Mouse (Mus musculus): ENCODE results near the gene Ripply2. TPM values are rescaled to one million over a fixed set of nuclear protein-coding genes. Genes with fewer than 3 reads are reported as not detected.

Gene Ripply2
- polyA plus RNA-seq, 1 experiment from 2014 or later = not detected

DNA sequence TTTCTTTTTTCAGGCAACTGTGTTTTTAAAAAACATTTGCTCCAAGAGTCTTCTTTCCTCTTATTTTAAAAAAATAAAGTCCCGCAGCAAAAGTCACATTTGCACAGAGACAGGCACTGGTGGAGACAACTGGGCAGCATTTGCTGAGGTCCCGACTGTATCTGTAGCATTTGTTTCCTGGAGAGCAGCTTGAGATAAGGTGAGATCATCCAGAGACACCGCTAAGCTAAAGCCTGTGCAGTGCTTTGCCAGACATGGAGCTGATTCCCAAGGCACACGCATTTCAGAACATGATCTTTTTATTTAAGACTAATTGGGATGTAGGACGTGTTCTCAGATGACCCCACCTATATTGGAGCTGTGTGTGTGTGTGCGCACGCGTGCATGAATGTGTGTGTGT, 23.6 kb upstream of the Ripply2 start:
- no peak overlapping the region for H3K4me3 ChIP-seq (replicated peaks)
- H3K36me3 ChIP-seq = no peaks in the 10 kb centered on the region
- H3K27me3 ChIP-seq = no peaks in the 10 kb centered on the region
- no peak overlapping the region for H3K27ac ChIP-seq
- H3K4me2 ChIP-seq = no peak overlapping the region
- no peaks in the 10 kb centered on the region for H3K9me3 ChIP-seq (replicated peaks)
- WGBS (ENCODE audit: insufficient replicate concordance) = 59% methylated on average over 8 of the region's 8 CpGs
- H3K9ac ChIP-seq = no peak overlapping the region
- DNase-seq = no peak
- no peak for ATAC-seq (ENCODE audit: low read depth)
- H3K4me1 ChIP-seq (replicated peaks) = no peaks in the 10 kb centered on the region

DNA sequence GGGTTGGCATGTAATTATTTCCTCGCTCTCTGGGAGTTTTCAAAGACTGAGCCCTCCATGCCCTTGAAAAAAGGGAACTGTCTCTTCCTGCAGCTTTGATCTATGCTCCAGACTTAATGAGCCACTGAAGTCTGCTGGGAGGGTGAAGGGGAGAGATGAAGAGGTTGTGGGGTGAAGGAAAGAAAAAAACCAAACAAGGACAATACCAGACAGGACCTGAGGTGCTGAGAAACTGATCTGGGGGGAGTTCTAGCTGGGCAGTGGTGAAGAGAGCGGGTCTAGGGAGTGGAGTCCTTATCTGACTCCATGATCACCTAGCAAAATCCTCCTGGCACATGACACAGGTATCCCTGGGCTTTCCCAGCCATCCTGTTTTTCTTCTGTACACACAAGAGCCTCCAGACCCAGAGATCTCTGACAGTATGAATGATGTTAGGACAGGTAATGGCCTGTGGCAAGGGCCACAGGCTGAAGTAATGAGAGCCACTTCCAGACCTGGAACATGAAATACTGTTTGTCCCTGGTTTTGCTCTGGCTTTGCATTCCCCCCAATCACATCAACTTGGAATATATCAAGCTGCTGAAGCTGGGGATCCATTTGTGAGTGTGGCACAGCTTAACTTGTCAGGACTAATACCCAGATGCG, 18.2 kb upstream of the Ripply2 start:
- Histone ChIP-seq H3K4me3 (replicated peaks) (no peak overlapping the region), H3K9me3 (replicated peaks) (no peaks in the 10 kb centered on the region), H3K9ac (no peak overlapping the region), H3K27ac (no peak overlapping the region), H3K4me2 (no peak overlapping the region), H3K36me3 (no peaks in the 10 kb centered on the region), H3K27me3 (no peaks in the 10 kb centered on the region), H3K4me1 (replicated peaks) (no peaks in the 10 kb centered on the region)
- ATAC-seq (ENCODE audit: low read depth) (no peak), DNase-seq (no peak)
- WGBS (ENCODE audit: insufficient replicate concordance) = 42% methylated on average over 3 of the region's 3 CpGs

DNA sequence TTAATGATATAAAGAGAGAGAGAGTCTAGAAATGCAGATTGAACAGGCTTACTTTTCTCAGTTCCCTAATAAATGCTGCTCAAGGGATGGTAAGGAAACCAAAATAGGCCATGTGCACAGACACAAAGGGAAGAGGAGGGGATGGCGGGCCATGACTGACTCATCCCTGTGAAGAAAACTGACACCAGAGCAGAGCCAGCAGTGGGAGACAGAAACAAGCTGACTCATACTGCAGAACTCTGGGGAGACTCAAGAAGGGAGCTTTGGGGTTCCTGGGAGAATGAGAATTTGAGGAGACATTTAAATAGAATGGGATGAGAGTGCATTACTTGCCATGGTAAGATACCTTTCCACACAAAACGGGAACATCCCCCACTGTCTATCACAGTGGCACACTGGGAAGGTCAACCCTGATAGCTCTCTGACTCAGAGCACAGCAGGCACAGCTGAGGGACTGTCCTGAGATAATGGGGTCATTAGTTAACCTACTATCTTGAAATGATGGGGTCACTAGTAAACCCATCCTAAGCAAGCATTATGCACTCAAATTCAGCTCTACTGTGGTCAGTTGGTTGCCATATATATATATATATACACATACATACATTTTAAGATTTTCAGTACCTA, 15.3 kb upstream of the Ripply2 start:
- ATAC-seq (ENCODE audit: low read depth) = no peak

DNA sequence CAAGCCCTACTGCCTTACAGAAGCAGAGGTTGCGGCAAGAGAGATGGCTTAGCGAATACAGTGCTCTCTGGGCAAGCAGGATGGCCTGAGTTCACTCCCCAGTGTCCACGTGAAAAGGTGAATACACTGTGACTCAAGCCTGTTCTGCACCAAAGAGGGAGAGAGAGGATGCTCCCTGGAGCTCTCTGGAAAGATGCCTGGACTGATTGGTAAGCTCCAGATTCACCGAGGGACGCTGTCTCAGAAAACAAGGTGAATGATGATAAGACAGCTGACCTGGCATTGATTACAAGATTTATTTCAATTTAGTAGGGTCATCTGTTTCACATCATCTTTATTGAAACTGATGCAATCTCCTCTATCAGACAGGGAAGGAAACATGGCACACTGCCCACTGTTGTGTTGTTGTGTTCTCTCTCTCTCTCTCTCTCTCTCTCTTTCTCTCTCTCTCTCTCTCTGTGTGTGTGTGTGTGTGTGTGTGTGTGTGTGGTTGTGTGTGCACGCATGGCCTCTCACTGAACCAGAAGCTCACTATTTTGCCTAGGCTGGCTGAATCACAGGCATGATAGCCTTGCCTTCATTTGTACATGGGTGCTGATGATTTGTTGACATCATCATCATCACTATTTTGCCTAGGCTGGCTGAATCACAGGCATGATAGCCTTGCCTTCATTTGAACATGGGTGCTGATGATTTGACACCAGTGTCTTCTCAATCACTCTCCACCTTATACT, 10.5 kb upstream of the Ripply2 start:
- H3K27me3 ChIP-seq = no peaks in the 10 kb centered on the region
- 63% methylated on average over 6 of the region's 6 CpGs for WGBS (ENCODE audit: insufficient replicate concordance)
- ATAC-seq (ENCODE audit: low read depth) (no peak), DNase-seq (no peak)
- no peak overlapping the region for H3K27ac ChIP-seq
- no peaks in the 10 kb centered on the region for H3K36me3 ChIP-seq
- H3K9ac ChIP-seq = no peak overlapping the region
- H3K4me2 ChIP-seq = no peak overlapping the region
- H3K4me1 ChIP-seq (replicated peaks) = no peaks in the 10 kb centered on the region
- no peak overlapping the region for H3K4me3 ChIP-seq (replicated peaks)
- no peaks in the 10 kb centered on the region for H3K9me3 ChIP-seq (replicated peaks)

More for the DNA sequence above, 15.3 kb upstream of the Ripply2 start:
- no peak overlapping the region for H3K27ac ChIP-seq
- H3K36me3 ChIP-seq = no peaks in the 10 kb centered on the region
- H3K4me3 ChIP-seq (replicated peaks) = no peak overlapping the region
- H3K9ac ChIP-seq = no peak overlapping the region
- H3K4me2 ChIP-seq = no peak overlapping the region
- WGBS (ENCODE audit: insufficient replicate concordance) = 43% methylated on average over 2 of the region's 2 CpGs
- no peaks in the 10 kb centered on the region for H3K9me3 ChIP-seq (replicated peaks)
- no peaks in the 10 kb centered on the region for H3K4me1 ChIP-seq (replicated peaks)
- H3K27me3 ChIP-seq = no peaks in the 10 kb centered on the region
- no peak for DNase-seq

DNA sequence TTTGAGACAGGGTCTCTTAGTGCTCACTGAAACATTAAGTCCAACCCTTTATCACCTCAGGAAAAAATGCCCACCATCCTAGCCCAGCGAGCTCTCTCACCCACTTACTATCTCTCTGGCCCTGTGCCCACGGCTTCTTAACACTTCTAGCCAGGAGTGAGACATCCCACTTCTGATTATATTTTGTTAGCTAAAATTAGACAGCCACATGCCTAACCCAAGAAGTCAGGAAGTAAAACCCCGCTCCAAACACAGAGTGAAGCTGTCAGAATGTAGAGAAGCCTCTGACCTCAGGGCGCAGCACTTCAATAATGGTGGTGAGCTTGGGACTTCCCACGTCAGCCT, 9.9 kb upstream of the Ripply2 start:
- ATAC-seq (ENCODE audit: low read depth) (no peak), DNase-seq (no peak)
- H3K4me2 ChIP-seq = no peak overlapping the region
- no peaks in the 10 kb centered on the region for H3K4me1 ChIP-seq (replicated peaks)
- no peaks in the 10 kb centered on the region for H3K36me3 ChIP-seq
- no peak overlapping the region for H3K27ac ChIP-seq
- no peaks in the 10 kb centered on the region for H3K27me3 ChIP-seq
- H3K9me3 ChIP-seq (replicated peaks) = no peaks in the 10 kb centered on the region
- no peak overlapping the region for H3K4me3 ChIP-seq (replicated peaks)
- 44% methylated on average over 5 of the region's 5 CpGs for WGBS (ENCODE audit: insufficient replicate concordance)
- no peak overlapping the region for H3K9ac ChIP-seq

DNA sequence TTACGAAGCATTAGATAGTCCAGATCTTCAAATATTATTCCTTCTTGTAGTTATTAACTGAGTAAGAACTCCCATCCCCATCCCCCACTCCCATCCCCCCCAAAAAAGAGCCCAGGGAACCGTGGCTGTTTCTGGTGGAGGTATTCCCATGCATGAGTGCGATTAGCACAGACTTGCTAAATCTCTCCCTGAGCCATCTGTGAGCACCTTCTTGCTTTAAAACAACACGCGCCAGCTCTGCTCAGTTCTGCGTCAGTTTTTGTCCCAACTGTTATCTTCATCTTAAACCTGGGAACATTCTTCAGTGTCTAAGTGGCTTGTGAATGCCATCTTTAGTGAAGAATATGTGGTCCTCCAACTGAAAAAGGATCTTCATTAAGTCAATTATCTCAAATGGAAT, 6.8 kb upstream of the Ripply2 start:
- Histone ChIP-seq H3K4me1 (replicated peaks) (no peaks in the 10 kb centered on the region), H3K9ac (no peak overlapping the region), H3K36me3 (no peaks in the 10 kb centered on the region), H3K27me3 (peaks cover 8% of the 10 kb centered on the region), H3K9me3 (replicated peaks) (no peaks in the 10 kb centered on the region), H3K4me2 (no peak overlapping the region), H3K27ac (no peak overlapping the region), H3K4me3 (replicated peaks) (no peak overlapping the region)
- 54% methylated on average over 6 of the region's 6 CpGs for WGBS (ENCODE audit: insufficient replicate concordance)
- DNase-seq = no peak
- ATAC-seq (ENCODE audit: low read depth) = no peak

DNA sequence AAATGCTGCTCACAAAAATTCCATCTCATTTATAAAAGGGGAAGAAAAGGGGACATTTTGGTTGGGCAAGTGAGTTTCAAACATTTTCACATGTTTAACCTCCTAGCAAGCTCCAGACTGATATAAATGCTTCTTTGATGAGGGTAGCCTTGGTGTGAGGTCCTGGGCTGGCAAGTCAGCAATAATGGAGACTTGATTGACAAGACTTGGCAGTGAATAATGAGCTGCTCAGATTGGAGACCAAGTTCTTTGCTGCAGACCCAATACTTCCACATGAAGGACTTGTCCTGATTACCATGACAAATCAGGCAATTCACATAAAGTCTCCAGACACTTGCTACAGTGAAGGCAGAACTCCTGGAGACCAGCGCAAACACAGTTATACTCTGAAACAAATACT, 6.4 kb upstream of the Ripply2 start:
- H3K4me2 ChIP-seq = no peak overlapping the region
- no peaks in the 10 kb centered on the region for H3K4me1 ChIP-seq (replicated peaks)
- no peak overlapping the region for H3K9ac ChIP-seq
- peaks cover 11% of the 10 kb centered on the region for H3K27me3 ChIP-seq
- H3K27ac ChIP-seq = no peak overlapping the region
- no peak for ATAC-seq (ENCODE audit: low read depth)
- no peaks in the 10 kb centered on the region for H3K36me3 ChIP-seq
- H3K9me3 ChIP-seq (replicated peaks) = no peaks in the 10 kb centered on the region
- no peak for DNase-seq
- 71% methylated on average over 1 of the region's 1 CpGs for WGBS (ENCODE audit: insufficient replicate concordance)
- no peak overlapping the region for H3K4me3 ChIP-seq (replicated peaks)

DNA sequence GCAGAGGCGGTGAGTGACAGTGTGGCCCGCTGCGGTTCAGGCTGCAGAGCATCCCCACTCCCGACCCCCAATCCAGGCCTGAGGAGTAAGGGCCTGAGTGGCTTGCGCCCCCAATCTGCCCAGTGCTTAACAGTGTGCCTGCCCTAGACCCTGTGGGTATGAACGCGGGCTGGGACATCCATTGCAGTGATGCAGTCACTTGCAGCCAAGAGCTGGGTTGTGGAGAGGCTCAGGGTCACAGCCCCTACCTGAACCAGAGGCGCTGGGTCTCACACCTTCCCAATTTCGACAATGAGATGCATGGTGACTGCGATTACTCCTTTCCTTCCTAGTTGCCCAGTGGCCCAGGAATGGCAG, 579 bp downstream of the Ripply2 start:
- no peak overlapping the region for H3K9ac ChIP-seq
- DNase-seq = no peak
- H3K27me3 ChIP-seq = peaks cover 53% of the 10 kb centered on the region
- ATAC-seq (ENCODE audit: low read depth) = no peak
- H3K27ac ChIP-seq = no peak overlapping the region
- WGBS (ENCODE audit: insufficient replicate concordance) = 6% methylated on average over 10 of the region's 10 CpGs
- H3K36me3 ChIP-seq = no peaks in the 10 kb centered on the region
- no peaks in the 10 kb centered on the region for H3K9me3 ChIP-seq (replicated peaks)
- H3K4me2 ChIP-seq = peak overlapping the region; percentile 56
- H3K4me1 ChIP-seq (replicated peaks) = no peaks in the 10 kb centered on the region; the same call in 1 of the 2 replicates
- H3K4me3 ChIP-seq (replicated peaks) = peak overlapping the region; percentile 41

DNA sequence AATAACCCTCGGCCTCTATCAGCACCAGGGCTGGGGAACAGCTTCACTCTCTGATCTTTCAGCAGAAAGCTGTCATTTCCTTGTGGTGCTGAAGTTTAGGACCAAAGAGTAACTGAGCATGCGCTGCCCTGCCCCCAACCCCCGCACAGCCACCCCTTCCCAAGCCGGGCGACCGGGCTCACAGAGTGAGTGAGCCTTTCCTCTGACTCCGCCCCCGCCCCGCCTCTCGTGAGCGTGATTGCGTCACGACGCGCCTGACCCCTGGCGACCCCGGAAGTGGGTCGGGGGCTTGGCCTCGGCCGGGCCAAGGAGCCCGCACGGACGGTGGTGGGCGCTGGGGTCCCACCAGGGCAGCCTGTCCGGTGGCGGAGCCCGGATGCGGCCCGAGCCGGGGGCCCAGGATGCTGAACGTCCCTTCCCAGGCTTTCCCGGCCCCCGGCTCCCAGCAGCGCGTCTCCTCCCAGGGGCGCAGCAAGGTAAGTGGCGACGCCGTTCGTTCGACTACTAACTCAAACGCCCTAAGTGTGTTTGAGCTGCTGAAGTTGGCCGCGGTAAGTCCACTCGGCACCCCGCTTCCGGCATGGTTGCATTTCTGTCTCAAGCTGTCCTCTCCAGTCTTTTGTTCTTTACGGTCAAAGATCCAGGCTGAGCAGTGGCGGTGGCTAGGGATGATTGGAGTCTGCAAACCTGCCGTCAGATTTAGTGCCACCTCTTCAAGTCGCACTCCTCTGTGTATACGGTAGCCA, 6.6 kb downstream of the Ripply2 start, which contains the start of gene Cyb5r4:
Gene Cyb5r4, plus strand, starts transcription at position 237 of the 746 bp plus-strand sequence.
- H3K36me3 ChIP-seq = no peaks in the 10 kb centered on the region
- peak within 1 kb of the TSS; percentile 80 for H3K27ac ChIP-seq
- H3K9ac ChIP-seq = peak within 1 kb of the TSS; percentile 82
- under 1% methylated on average over 47 of the region's 52 CpGs for WGBS (ENCODE audit: insufficient replicate concordance)
- H3K4me2 ChIP-seq = peak within 1 kb of the TSS; percentile 79
- peak within 1 kb of the TSS; percentile 89 for H3K4me3 ChIP-seq (replicated peaks)
- H3K4me1 ChIP-seq (replicated peaks) = peaks cover 24% of the 10 kb centered on the region
- DNase-seq = peak; percentile 91
- ATAC-seq (ENCODE audit: low read depth) = peak; percentile 99
- H3K9me3 ChIP-seq (replicated peaks) = no peaks in the 10 kb centered on the region
- peaks cover 13% of the 10 kb centered on the region for H3K27me3 ChIP-seq

DNA sequence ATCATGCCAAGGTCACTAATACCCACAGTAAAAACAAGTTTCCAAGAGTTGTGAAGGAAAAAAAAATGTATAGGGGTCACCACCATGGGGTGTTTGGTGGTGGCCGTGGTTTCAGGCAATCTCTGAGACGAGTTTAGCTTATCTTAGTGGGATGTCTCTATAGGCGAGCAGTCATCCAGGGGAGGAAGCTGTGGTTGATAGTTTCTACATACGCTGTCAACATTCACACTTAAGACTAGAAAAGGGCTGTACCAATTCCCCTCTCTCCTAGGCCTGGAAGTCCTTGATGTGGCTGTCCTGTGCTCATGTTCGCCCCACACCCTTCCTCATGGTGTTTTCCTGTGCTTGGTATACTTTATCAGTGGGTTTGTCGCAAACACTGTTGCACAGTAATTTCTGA, 10.4 kb downstream of the Ripply2 start:
- 10% methylated on average over 6 of the region's 6 CpGs for WGBS (ENCODE audit: insufficient replicate concordance)
- H3K4me2 ChIP-seq = no peak overlapping the region

DNA sequence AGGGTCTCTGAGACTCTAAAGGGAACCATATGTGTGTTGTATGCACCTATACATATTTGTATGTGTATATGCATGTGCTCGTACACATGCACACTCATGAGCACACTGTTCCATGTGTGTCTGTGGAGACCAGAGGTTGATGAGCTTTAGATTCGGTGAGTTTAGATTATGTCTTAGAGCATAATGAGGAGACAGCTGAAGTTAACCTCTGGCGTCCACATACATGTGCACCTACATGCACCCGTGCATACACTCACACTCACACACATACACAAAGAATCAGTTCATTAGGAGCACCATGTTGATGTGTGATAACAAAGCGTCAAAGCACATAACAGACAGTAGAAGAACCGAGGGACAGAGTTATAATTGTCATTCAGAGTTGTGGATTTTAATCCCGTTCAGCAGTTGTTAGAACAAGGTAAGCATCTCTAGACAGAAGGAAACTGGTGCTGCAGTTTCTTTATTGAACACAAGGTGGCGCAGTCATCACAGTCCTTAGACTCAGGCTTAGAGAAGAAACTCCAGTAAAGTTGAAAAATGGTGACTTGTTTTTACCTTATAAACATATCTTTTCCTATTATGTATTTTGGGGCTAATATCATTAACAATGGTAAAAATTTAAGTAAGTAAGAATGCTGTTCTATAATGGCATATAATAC, 12.2 kb downstream of the Ripply2 start:
- Histone ChIP-seq H3K9ac (no peak overlapping the region), H3K9me3 (replicated peaks) (no peaks in the 10 kb centered on the region), H3K4me1 (replicated peaks) (peaks cover 17% of the 10 kb centered on the region), H3K4me3 (replicated peaks) (no peak overlapping the region), H3K36me3 (no peaks in the 10 kb centered on the region), H3K27me3 (no peaks in the 10 kb centered on the region), H3K27ac (no peak overlapping the region), H3K4me2 (no peak overlapping the region)
- WGBS (ENCODE audit: insufficient replicate concordance) = 40% methylated on average over 8 of the region's 8 CpGs
- DNase-seq (peak; percentile 9), ATAC-seq (ENCODE audit: low read depth) (no peak; the same call in 1 of the 2 replicates)

More for the DNA sequence above, 10.4 kb downstream of the Ripply2 start:
- H3K4me1 ChIP-seq (replicated peaks) = peaks cover 24% of the 10 kb centered on the region
- no peaks in the 10 kb centered on the region for H3K9me3 ChIP-seq (replicated peaks)
- H3K4me3 ChIP-seq (replicated peaks) = no peak overlapping the region
- no peaks in the 10 kb centered on the region for H3K27me3 ChIP-seq
- DNase-seq = no peak
- H3K27ac ChIP-seq = no peak overlapping the region
- ATAC-seq (ENCODE audit: low read depth) = no peak
- no peak overlapping the region for H3K9ac ChIP-seq
- H3K36me3 ChIP-seq = no peaks in the 10 kb centered on the region

Data from liver, embryonic 13.5 days (tissue).